Mouse (Mus musculus) myocyte (in vitro differentiated cells): ENCODE data around the gene Cited2. TPM values are rescaled to one million over a fixed set of nuclear protein-coding genes. Genes with fewer than 3 reads are reported as not detected.
A peak's percentile ranks its signal among the peaks of the same experiment; 100 is the strongest.

Experiments used
- H3K27me3 ChIP-seq: one replicate; pipeline ENCODE4 v1.6.1; 2011; ENCODE audit not compliant: control insufficient read depth, insufficient read depth, insufficient read length
- H3K36me3 ChIP-seq: one replicate; pipeline ENCODE4 v1.6.1; 2011; ENCODE audit not compliant: control insufficient read depth, insufficient read depth
- H3K4me2 ChIP-seq: one replicate; pipeline ENCODE4 v1.6.1; 2011; ENCODE audit warnings: low read depth, control low read depth
- H3K4me3 ChIP-seq: one replicate; pipeline ENCODE4 v1.5.1; 2011; ENCODE audit warnings: mild to moderate bottlenecking, control low read depth, moderate library complexity
- H3K79me2 ChIP-seq: one replicate; pipeline ENCODE4 v1.6.1; 2011; ENCODE audit not compliant: control insufficient read depth, insufficient read depth
- H3ac ChIP-seq: one replicate; pipeline ENCODE4 v1.6.1; 2011; ENCODE audit not compliant: control insufficient read depth, insufficient read length
- CEBPB ChIP-seq: IDR thresholded peaks from 2 replicates; pipeline ENCODE4 v1.6.1; 2011; ENCODE audit warnings: mild to moderate bottlenecking, moderate library complexity; ENCODE audit not compliant: poor library complexity, insufficient read depth, severe bottlenecking
- E2F4 ChIP-seq: IDR thresholded peaks from one replicate; pipeline ENCODE4 v1.6.1; 2011; ENCODE audit warnings: mild to moderate bottlenecking, control low read depth, moderate library complexity; ENCODE audit not compliant: insufficient read depth
- MAX ChIP-seq: IDR thresholded peaks from one replicate; pipeline ENCODE4 v1.6.1; 2011; ENCODE audit warnings: low read depth, mild to moderate bottlenecking, control low read depth
- MYOD1 ChIP-seq, 3 experiments: IDR thresholded peaks; one replicate each; pipeline ENCODE4 v1.6.1; 2011; ENCODE audit warnings: control low read depth in 2 of 3, low read depth in 2 of 3, mild to moderate bottlenecking in 2 of 3, moderate library complexity in 1 of 3; ENCODE audit not compliant: insufficient read length in 2 of 3, control insufficient read depth in 1 of 3
- MYOG ChIP-seq, 3 experiments: IDR thresholded peaks; one replicate each; pipeline ENCODE4 v1.6.1; 2011; ENCODE audit warnings: control low read depth in 2 of 3, low read depth in 2 of 3, mild to moderate bottlenecking in 2 of 3; ENCODE audit not compliant: insufficient read length in 2 of 3, control insufficient read depth in 1 of 3, insufficient read depth in 1 of 3
- POLR2A ChIP-seq: IDR thresholded peaks from one replicate; pipeline ENCODE4 v1.6.1; 2011; ENCODE audit warnings: low read depth, mild to moderate bottlenecking, control low read depth, moderate library complexity; ENCODE audit not compliant: insufficient read length
- POLR2AphosphoS2 ChIP-seq: IDR thresholded peaks from one replicate; pipeline ENCODE4 v1.6.1; 2011; ENCODE audit warnings: low read depth, control low read depth; ENCODE audit not compliant: insufficient read length
- REST ChIP-seq: IDR thresholded peaks from one replicate; pipeline ENCODE4 v1.6.1; 2011; ENCODE audit warnings: mild to moderate bottlenecking, control low read depth, moderate library complexity; ENCODE audit not compliant: insufficient read depth, insufficient read length
- SRF ChIP-seq: IDR thresholded peaks from one replicate; pipeline ENCODE4 v1.6.1; 2011; ENCODE audit warnings: low read depth; ENCODE audit not compliant: control insufficient read depth, insufficient read length
- TCF12 ChIP-seq: IDR thresholded peaks from one replicate; pipeline ENCODE4 v1.6.1; 2011; ENCODE audit warnings: mild to moderate bottlenecking, control low read depth; ENCODE audit not compliant: poor library complexity, insufficient read depth, severe bottlenecking
- TCF3 ChIP-seq: IDR thresholded peaks from one replicate; pipeline ENCODE4 v1.6.1; 2011; ENCODE audit warnings: low read depth, control low read depth; ENCODE audit not compliant: insufficient read length
- USF1 ChIP-seq: IDR thresholded peaks from one replicate; pipeline ENCODE4 v1.6.1; 2011; ENCODE audit warnings: low read depth, mild to moderate bottlenecking, control low read depth, moderate library complexity
- polyA plus RNA-seq: library from polyadenylated mRNA; unstranded; fragments of >200 nt; fragmentation: generic; extraction: Trizol; gene quantifications from one replicate; pipeline ENCODE4 v1.2.1, GENCODE M21; 2012; ENCODE audit warnings: missing spikeins

Cited2 gene
- polyA plus RNA-seq, 1 experiment, result 70.4 TPM

DNA sequence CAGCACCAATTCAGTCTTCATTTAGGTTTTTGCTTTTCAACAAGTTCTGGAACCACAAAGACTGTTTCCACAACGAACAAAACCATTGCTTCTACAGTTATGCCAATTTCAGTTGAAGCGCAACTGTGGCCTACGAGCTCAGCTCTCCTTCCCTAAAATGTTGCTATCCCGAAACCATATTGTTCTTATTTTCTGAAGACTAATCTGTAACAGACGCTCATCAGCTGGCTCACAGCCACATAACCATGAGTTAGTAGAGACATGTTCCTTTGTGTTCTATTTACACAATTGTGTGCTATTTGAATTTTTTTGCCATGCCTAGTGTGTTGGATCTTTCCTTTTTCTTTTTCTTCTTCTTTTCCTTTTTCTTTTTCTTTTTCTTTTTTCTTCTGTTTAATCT lies 46.8 kb downstream of the Cited2 start:
- H3K36me3 ChIP-seq, result no peaks in the 10 kb centered on the region
- no peak for TF ChIP-seq MYOG (IDR thresholded peaks at IDR 0.05; ENCODE audit: control insufficient read depth in 1 of 3, insufficient read depth in 1 of 3, insufficient read length in 2 of 3, low read depth in 2 of 3)
- TF ChIP-seq POLR2AphosphoS2, result no peak
- no peak for TF ChIP-seq E2F4
- H3K4me3 ChIP-seq, result no peak overlapping the region
- H3ac ChIP-seq, result no peak overlapping the region
- no peaks in the 10 kb centered on the region for H3K27me3 ChIP-seq
- no peaks in the 10 kb centered on the region for H3K79me2 ChIP-seq
- no peak overlapping the region for H3K4me2 ChIP-seq

DNA sequence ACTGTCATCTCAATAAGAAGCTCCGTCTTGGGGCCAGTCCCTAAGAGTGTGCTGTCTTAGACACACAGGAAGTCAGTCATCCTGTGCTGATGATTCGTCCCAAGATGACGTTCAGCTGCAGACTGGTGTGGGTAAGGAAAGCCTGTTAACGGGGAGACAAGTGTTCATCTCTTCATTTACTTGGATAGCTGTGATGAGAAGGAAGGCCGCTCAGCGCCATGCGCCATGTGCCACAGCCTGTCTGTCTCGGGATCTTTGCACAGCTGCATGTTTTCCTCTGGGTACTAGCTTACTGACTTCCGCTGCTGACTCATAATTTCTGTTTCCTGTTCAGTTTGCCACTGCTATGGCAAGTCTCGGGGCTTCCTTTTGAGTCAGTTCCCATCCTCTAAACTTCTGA lies 49.3 kb downstream of the Cited2 start:
- Histone ChIP-seq H3K4me3 (no peak overlapping the region), H3K36me3 (no peaks in the 10 kb centered on the region), H3K79me2 (no peaks in the 10 kb centered on the region), H3ac (no peak overlapping the region), H3K4me2 (no peak overlapping the region), H3K27me3 (no peaks in the 10 kb centered on the region)
- TF ChIP-seq MYOG (IDR thresholded peaks at IDR 0.05; ENCODE audit: control insufficient read depth in 1 of 3, insufficient read depth in 1 of 3, insufficient read length in 2 of 3, low read depth in 2 of 3), result no peak

DNA sequence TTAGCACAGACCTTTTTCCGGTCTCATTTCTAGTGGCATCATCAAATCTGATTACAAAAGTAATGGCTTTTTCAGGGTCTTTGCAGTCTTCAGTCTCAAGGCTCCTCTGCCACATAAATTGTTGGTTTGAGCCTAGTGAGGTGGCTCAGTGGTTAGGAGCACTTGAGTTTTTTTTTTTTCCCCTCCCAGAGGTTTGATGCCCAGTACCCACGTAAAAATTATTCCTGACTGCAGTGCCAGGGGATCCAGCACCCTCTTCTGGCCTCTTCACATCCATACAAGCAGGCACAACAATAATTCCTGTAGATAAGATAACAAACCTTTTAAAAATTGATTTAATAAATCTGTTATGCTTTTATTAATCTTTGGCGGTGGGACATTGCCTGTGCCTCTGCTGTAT lies 51.3 kb downstream of the Cited2 start:
- H3K79me2 ChIP-seq, result no peaks in the 10 kb centered on the region
- TF ChIP-seq MYOD1 (IDR thresholded peaks at IDR 0.05; ENCODE audit: control insufficient read depth in 1 of 3, insufficient read length in 2 of 3, low read depth in 2 of 3), result no peak
- no peak for TF ChIP-seq MYOG (IDR thresholded peaks at IDR 0.05; ENCODE audit: control insufficient read depth in 1 of 3, insufficient read depth in 1 of 3, insufficient read length in 2 of 3, low read depth in 2 of 3)
- TF ChIP-seq REST, result no peak
- TF ChIP-seq TCF12, result no peak
- no peak for TF ChIP-seq POLR2A
- no peak for TF ChIP-seq TCF3
- no peak overlapping the region for H3ac ChIP-seq
- no peak overlapping the region for H3K4me3 ChIP-seq
- no peaks in the 10 kb centered on the region for H3K27me3 ChIP-seq
- H3K4me2 ChIP-seq, result peak overlapping the region; percentile 48
- no peaks in the 10 kb centered on the region for H3K36me3 ChIP-seq

DNA sequence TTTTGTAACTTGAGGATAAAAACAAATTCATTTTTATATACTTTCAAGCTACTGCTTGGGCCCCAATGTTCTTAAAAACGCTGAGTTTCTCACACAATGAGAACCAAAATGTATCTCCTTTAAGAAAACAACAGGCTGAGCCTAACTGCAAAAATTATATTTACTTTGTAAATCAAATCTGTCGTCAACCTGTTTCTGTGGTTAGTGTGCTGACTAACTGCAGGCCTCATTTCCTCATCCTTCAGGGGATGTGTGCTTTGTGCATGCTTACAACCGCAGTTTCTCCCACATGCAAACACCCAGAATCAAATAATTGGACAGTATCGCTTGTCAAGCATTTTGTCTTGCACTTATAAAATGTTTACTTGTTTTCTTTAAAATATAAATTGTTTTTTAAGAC lies 52.1 kb downstream of the Cited2 start:
- Histone ChIP-seq H3K27me3 (no peaks in the 10 kb centered on the region), H3K4me2 (peak overlapping the region; percentile 48), H3K4me3 (no peak overlapping the region), H3K79me2 (no peaks in the 10 kb centered on the region), H3K36me3 (no peaks in the 10 kb centered on the region), H3ac (no peak overlapping the region)
- TF ChIP-seq SRF (no peak), E2F4 (no peak), TCF3 (peak; percentile 7), USF1 (no peak), MYOG (IDR thresholded peaks at IDR 0.05; ENCODE audit: control insufficient read depth in 1 of 3, insufficient read depth in 1 of 3, insufficient read length in 2 of 3, low read depth in 2 of 3) (no peak), REST (no peak), TCF12 (no peak), MYOD1 (IDR thresholded peaks at IDR 0.05; ENCODE audit: control insufficient read depth in 1 of 3, insufficient read length in 2 of 3, low read depth in 2 of 3) (no peak), CEBPB (peak; percentile 73), POLR2AphosphoS2 (no peak), POLR2A (no peak), MAX (no peak)

Other genes with a start within 250 kb of the Cited2 start
- 7.0 TPM for gene Txlnb, start 73.0 kb downstream of the Cited2 start, polyA plus RNA-seq
- gene Heca, start 224.8 kb downstream of the Cited2 start, polyA plus RNA-seq, result 4.1 TPM